Mouse (Mus musculus) forebrain, postnatal 0 days (tissue): ENCODE measurements around the gene Gsto2. TPM values are rescaled to one million over a fixed set of nuclear protein-coding genes. Genes with fewer than 3 reads are reported as not detected.

ENCODE experiments used
- ATAC-seq: fragments of 200-750 bp; cut with Nextera tagmentation; 2 replicates; pipeline ENCODE4 v1.8.0; 2017; ENCODE audit warnings: mild to moderate bottlenecking, moderate library complexity
- DNase-seq: peaks from one replicate; pipeline ENCODE4 v3.0.0-alpha.2; 2015
- H3K27ac ChIP-seq: fragments of 300-500 bp; sonication (generic); 2 replicates; pipeline ENCODE4 v1.5.1; 2014; ENCODE audit warnings: low read depth, mild to moderate bottlenecking, antibody characterized with exemption, low read length, moderate library complexity, mixed read lengths
- H3K27me3 ChIP-seq: fragments of 300-500 bp; sonication (generic); 2 replicates; pipeline ENCODE4 v1.6.1; 2014; ENCODE audit warnings: mild to moderate bottlenecking, low read length, mixed read lengths; ENCODE audit not compliant: insufficient read depth
- H3K36me3 ChIP-seq: fragments of 300-500 bp; sonication (generic); 2 replicates; pipeline ENCODE4 v1.6.1; 2014; ENCODE audit warnings: mild to moderate bottlenecking, moderate library complexity; ENCODE audit not compliant: insufficient read depth
- H3K4me1 ChIP-seq: fragments of 300-500 bp; sonication (generic); 2 replicates; pipeline ENCODE4 v1.6.1; 2014; ENCODE audit warnings: antibody characterized with exemption; ENCODE audit not compliant: insufficient read depth
- H3K4me2 ChIP-seq: fragments of 300-500 bp; sonication (generic); 2 replicates; pipeline ENCODE4 v1.6.1; 2014; ENCODE audit warnings: low read depth, mild to moderate bottlenecking, moderate library complexity
- H3K4me3 ChIP-seq: fragments of 300-500 bp; sonication (generic); 2 replicates; pipeline ENCODE4 v1.5.1; 2014; ENCODE audit warnings: low read depth, low read length, mixed read lengths
- H3K9ac ChIP-seq: fragments of 300-500 bp; sonication (generic); 2 replicates; pipeline ENCODE4 v1.6.1; 2014; ENCODE audit warnings: mild to moderate bottlenecking
- H3K9me3 ChIP-seq: fragments of 300-500 bp; sonication (generic); 2 replicates; pipeline ENCODE4 v1.6.1; 2016; ENCODE audit warnings: low read length
- CTCF ChIP-seq: sonication (generic); IDR thresholded peaks from 2 replicates; pipeline ENCODE4 v1.5.1; 2016; ENCODE audit warnings: antibody characterized with exemption, control low read depth, low read depth
- WGBS: fragments of 180-500 bp; shearing (Covaris S2); extraction: QIAGEN DNeasy Blood & Tissue Kit; methylation state at CpG from one replicate; pipeline ENCODE4 v1.1.7; 2014; 5-methylcytosine and 5-hydroxymethylcytosine counted together
- polyA plus RNA-seq: library from polyadenylated mRNA; unstranded; fragments of >200 nt; fragmentation: Nextera tagmentation; extraction: Ambion mirVana; gene quantifications from 2 replicates; pipeline ENCODE4 v1.2.1, GENCODE M21; 2015
- total RNA-seq: library from RNA; depleted of rRNA; stranded (reverse); fragments of >200 nt; gene quantifications from 2 replicates; pipeline ENCODE4 v1.2.3, GENCODE M21; 2014

Gsto2 gene
- total and polyA plus RNA-seq, 2 experiments from 2014 or later = 0.88 to 0.95 TPM

DNA sequence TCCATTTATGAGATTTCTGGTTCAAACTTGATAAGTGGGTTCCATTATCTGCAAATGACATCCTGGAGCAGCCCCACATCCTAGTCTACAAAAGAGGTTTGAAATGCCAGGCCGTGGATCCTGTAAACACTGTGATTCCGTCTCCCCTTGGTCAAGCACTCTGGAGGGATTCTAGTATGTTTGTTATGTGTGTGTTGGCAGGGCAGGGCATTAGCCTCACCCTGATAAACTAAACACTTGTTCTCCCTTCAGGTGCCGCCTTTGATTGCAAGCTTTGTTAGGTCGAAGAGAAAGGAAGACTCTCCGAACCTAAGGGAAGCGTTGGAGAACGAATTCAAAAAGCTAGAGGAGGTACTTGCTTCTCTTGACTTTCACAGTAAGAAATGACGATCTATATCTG, 6.2 kb upstream of the Gsto2 start:
- 91% methylated on average over 8 of the region's 8 CpGs for WGBS

GRCm38 (mm10) chr19:47862581-47862980, 2.8 kb upstream of the Gsto2 start:
- H3K4me3 ChIP-seq = no peak overlapping the region
- no peak for TF ChIP-seq CTCF
- no peaks in the 10 kb centered on the region for H3K27me3 ChIP-seq
- WGBS = 96% methylated on average over 3 of the region's 3 CpGs
- DNase-seq (no peak), ATAC-seq (no peak)
- no peak overlapping the region for H3K27ac ChIP-seq
- H3K9ac ChIP-seq = no peak overlapping the region
- no peaks in the 10 kb centered on the region for H3K9me3 ChIP-seq
- peaks cover 24% of the 10 kb centered on the region for H3K36me3 ChIP-seq
- H3K4me1 ChIP-seq = 0 out of 2 replicates have a peak, but pooled peaks cover 5% of the 10 kb centered on the region
- no peak overlapping the region for H3K4me2 ChIP-seq

More for the DNA sequence above, 6.2 kb upstream of the Gsto2 start:
- Histone ChIP-seq H3K4me1 (no peaks in the 10 kb centered on the region), H3K4me3 (no peak overlapping the region), H3K36me3 (peaks cover 24% of the 10 kb centered on the region), H3K4me2 (no peak overlapping the region), H3K27me3 (no peaks in the 10 kb centered on the region), H3K9ac (no peak overlapping the region), H3K9me3 (no peaks in the 10 kb centered on the region), H3K27ac (no peak overlapping the region)
- DNase-seq = no peak
- ATAC-seq = no peak
- no peak for TF ChIP-seq CTCF

DNA sequence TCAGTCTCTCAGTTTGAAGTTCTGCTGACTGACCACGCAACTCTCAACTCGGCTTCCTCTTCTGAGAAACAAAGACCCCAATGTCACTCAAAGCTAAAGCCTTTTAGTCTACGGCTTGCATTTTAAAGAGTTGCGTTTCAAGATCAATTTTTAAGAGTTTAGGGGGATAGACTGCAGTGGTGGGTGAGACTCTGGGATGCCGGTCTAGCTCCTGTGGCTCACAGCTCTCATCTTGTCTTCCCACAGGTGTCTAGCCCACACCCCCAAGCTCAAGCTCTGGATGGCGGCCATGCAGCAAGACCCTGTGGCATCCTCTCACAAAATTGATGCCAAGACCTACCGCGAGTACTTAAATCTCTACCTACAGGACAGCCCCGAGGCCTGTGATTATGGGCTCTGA, 1.3 kb upstream of the Gsto2 start:
- Histone ChIP-seq H3K27me3 (no peaks in the 10 kb centered on the region), H3K4me1 (0 out of 2 replicates have a peak, but pooled peaks cover 5% of the 10 kb centered on the region), H3K36me3 (peaks cover 15% of the 10 kb centered on the region), H3K9ac (no peak overlapping the region), H3K9me3 (no peaks in the 10 kb centered on the region), H3K4me2 (no peak overlapping the region), H3K27ac (no peak overlapping the region), H3K4me3 (no peak overlapping the region)
- DNase-seq = no peak
- WGBS = 97% methylated on average over 9 of the region's 9 CpGs
- no peak for ATAC-seq
- no peak for TF ChIP-seq CTCF

DNA sequence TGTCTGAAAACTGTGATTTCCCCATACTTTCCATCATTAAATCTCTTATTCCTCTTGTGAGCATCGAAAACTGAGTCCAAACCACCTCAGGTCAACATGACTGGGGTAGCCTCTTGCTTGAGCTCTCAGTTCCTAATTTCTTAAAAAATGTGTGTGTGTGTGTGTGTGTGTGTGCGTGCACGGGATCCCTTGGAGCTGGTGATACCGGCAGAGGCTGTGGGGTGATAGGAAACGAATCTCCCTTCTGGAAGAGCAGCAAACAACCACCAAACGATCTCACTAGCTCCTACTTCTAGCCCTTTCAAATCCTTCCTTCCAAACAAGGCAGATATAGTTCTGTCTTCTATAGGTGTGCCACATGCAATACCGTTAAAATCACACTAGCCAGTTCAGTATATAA, 613 bp upstream of the Gsto2 start:
- ATAC-seq = no peak
- 83% methylated on average over 7 of the region's 7 CpGs for WGBS
- Histone ChIP-seq H3K4me2 (peak overlapping the region; percentile 89), H3K27me3 (no peaks in the 10 kb centered on the region; the same call in 1 of the 2 replicates), H3K4me1 (0 out of 2 replicates have a peak, but pooled peaks cover 5% of the 10 kb centered on the region), H3K9me3 (no peaks in the 10 kb centered on the region), H3K27ac (peak overlapping the region; percentile 93), H3K4me3 (peak overlapping the region; percentile 60), H3K36me3 (peaks cover 12% of the 10 kb centered on the region), H3K9ac (peak overlapping the region; percentile 88; the same call in 1 of the 2 replicates)
- no peak for DNase-seq
- no peak for TF ChIP-seq CTCF

- no peak overlapping the region for H3K9ac ChIP-seq
- H3K9me3 ChIP-seq = no peaks in the 10 kb centered on the region
- H3K4me3 ChIP-seq = no peak overlapping the region
- DNase-seq (no peak), ATAC-seq (no peak)
- H3K4me1 ChIP-seq = 0 out of 2 replicates have a peak, but pooled peaks cover 5% of the 10 kb centered on the region
- H3K27me3 ChIP-seq = no peaks in the 10 kb centered on the region; the same call in 1 of the 2 replicates
- no peak overlapping the region for H3K27ac ChIP-seq
- H3K36me3 ChIP-seq = peaks cover 4% of the 10 kb centered on the region; the same call in 1 of the 2 replicates
- no peak overlapping the region for H3K4me2 ChIP-seq
- no peak for TF ChIP-seq CTCF
- WGBS = 73% methylated on average over 4 of the region's 4 CpGs
Observed at GRCm38 (mm10) chr19:47867628-47868175, 2.4 kb downstream of the Gsto2 start.

DNA sequence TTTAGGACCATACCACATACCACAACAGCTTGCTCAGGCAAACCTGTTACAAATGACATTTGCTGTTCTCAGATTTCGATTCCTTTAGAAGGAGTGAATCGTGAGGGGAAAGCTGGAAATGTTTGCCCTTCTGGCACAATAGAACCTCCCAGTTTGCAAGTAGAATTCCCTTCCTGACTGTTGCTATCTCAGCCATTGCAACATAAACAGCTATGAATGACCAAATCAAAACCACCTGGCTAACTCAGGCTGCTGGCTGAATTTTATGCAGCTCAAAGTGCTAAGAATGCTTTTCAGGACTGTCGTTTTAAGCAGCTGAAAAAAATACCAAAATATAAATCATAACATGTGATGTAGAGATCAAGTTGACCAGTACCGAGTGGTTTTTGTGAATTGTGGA, 3.6 kb downstream of the Gsto2 start:
- H3K27me3 ChIP-seq = no peaks in the 10 kb centered on the region; the same call in 1 of the 2 replicates
- H3K4me3 ChIP-seq = no peak overlapping the region
- ATAC-seq (no peak), DNase-seq (no peak)
- WGBS = 72% methylated on average over 4 of the region's 4 CpGs
- no peak overlapping the region for H3K4me2 ChIP-seq
- no peak for TF ChIP-seq CTCF
- no peak overlapping the region for H3K9ac ChIP-seq
- H3K36me3 ChIP-seq = no peaks in the 10 kb centered on the region
- H3K27ac ChIP-seq = no peak overlapping the region
- 0 out of 2 replicates have a peak, but pooled peaks cover 5% of the 10 kb centered on the region for H3K4me1 ChIP-seq
- H3K9me3 ChIP-seq = no peaks in the 10 kb centered on the region

DNA sequence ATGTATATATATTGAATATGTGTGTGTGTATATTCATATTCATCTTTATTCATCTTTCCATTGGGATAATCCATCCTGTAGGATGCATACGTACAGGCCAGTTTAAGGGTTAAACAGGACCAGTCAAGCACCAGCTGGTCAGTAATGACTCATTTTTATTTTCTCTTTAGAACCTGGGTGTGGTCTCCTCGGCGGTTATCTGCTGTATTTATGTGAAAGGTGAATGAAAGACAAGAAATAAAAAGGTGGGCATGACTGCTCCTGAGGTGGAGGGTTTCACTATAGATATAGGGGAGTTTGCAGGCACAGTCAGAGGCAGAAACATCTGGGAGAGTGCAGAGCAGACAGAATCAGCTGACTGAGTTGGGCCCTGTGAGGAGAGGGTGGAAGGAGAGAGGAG, 4.2 kb downstream of the Gsto2 start:
- DNase-seq = no peak
- no peak overlapping the region for H3K9ac ChIP-seq
- no peak for ATAC-seq
- no peak overlapping the region for H3K4me3 ChIP-seq
- H3K27me3 ChIP-seq = no peaks in the 10 kb centered on the region; the same call in 1 of the 2 replicates
- H3K36me3 ChIP-seq = no peaks in the 10 kb centered on the region
- H3K27ac ChIP-seq = no peak overlapping the region
- no peak for TF ChIP-seq CTCF
- 0 out of 2 replicates have a peak, but pooled peaks cover 5% of the 10 kb centered on the region for H3K4me1 ChIP-seq
- WGBS = 68% methylated on average over 3 of the region's 3 CpGs
- no peak overlapping the region for H3K4me2 ChIP-seq
- no peaks in the 10 kb centered on the region for H3K9me3 ChIP-seq
